Mouse (Mus musculus): ENCODE measurements around the gene Olfr1303.

Gene Olfr1303

DNA sequence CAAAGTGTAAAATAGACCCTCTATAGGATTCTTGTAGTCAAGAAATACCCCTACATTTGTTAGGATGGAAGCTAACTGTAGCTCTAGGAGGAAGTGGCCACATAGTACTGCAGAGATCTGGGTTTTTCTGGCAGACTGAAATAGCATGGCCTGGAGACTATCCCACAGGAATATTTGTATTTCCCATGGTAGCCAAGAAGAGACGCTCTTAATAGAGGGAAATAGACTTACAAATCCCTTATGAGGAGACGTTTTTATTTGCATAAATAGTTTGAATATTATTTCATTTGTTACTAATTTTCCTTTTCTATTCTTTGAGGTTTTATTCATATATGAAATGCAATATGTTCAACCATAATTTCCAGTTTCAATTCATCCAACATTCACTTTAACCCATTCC is at the start of gene Olfr1303:
TSS of gene Olfr1303 (minus strand) at position 101 of the 400 bp plus-strand sequence.
- no peak for DNase-seq (ENCODE audit: extremely low read depth, insufficient read length, low spot score)

DNA sequence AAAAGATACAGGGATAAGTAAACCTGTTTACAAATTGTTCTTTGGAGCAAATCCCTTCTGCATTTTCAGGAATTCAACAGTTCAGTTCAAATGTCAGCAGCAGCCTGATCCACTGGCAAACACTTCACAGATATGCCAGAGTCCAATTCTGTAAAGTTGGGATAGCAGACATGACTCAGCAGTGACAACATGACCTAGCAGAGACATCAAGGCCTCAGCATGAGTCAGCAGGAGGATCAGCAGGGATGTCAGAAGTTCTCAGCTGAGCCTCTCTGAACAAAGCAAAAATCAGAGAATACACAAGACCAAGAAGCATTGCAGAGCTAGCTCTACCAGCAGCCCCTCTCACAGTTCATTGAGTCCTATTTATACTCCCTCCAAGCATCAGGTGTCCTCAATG is 7.2 kb downstream of the Olfr1303 start:
- DNase-seq (ENCODE audit: extremely low read depth, insufficient read length, low spot score) = no peak

DNA sequence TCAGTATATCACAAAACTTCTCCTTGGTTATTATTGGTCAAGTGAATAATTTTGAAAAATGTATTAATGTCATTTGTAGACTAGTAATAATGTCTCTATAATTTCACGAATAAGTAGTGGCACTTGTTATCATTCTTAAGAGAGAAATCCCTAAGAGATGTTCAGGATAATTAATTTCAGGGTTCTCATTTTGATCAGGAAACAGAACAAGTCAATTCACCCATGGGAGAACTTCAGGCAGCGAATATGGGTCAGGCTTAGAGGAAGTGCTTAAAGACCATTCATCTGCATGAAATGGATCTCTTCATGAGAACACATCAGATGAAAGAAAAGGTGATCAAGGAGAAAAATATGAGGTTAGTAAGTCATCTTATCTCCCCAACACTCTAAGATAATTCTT is 43.0 kb downstream of the Olfr1303 start, which contains the start of gene Olfr1302:
TSS of gene Olfr1302 (plus strand) at position 301 of the 400 bp plus-strand sequence.
- DNase-seq (ENCODE audit: extremely low read depth, insufficient read length, low spot score) = no peak
